Mouse (Mus musculus): Measurements from ENCODE around the gene Plvap.

The Plvap gene

DNA sequence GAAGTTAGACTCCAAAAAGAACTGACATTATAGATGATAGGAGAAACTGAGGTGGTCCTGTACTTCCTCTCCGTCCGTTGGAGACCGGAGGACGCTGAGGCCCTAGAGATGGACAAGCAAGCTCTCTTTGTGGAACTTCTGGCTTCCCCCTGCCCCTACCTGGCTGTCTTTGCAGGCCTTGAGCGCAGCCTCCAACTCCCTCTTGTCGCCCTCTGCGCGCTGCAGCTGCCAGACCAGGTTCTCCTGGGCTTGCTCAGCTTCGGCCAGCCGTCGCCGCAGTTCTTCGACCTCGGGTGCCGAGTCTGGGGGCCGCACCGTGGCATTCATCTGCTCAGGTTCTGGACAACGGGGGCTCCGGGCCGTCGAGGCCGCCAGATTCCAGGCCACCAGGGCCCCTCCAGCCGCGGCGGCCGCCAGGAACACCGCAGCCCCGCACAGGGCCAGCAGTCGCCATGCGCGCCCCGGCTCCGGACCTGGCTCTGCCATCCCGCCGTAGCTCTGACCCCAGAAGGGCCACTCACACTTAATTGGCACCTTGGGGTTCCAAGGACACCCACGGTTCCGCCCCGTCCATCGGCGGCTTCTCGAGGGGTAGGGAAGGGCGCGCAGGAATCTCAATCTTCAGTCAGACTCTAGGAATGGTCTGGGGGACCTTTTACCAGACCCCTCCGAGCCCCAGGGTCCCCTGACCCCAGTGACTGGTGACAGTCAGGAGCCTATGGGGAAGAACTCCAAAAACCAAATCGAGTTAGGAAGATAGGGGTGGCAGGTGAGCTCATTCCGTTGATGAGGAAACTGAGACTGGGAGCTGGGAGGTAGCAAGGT is 13.9 kb upstream of the Plvap start, which contains the start of gene Ccdc194:
Ccdc194 (minus strand) TSS at position 486 of the 825 bp plus-strand sequence.
- DNase-seq: no peak

DNA sequence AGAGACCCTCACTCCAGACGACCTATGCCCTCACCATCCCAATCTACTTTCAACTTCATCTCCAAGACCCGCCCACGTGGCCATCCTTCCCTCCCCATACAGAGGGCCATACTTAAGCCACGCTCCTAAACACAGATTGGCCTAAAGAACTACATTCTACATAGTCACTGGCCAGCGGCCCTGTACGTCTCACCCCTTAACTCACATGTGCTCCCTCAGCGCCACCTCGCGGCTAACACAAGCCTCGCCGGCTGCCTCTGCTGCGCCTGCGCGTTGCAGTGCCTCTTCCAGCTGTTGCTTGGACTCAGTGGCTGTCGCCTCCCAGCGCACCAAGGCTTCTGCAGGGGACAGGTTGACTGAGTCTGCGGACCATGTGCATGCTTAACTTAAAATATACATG is 10.1 kb upstream of the Plvap start:
- DNase-seq: peak; percentile 98

- peak; percentile 83 for DNase-seq
Measured at GRCm38 (mm10) chr8:71519037-71519825, 7.7 kb upstream of the Plvap start.

DNA sequence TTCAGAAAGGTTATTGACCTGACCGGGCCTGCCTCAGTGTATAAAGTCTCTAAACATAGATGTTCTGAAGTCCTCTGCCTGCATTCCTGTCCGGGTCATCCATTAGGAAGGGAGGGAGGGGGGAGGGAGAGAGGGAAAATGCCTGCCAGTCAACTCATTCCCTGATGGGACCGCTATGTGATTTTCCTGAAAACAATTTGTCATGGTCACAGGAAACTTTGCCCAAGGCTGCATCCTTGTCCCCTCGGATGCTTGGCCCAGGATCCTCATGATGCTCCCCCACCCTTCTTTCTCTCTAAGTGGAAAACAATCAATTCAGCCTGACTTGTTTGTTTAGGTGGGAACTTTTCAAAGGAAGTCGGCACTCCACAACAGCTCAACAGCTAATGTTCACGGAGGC is 5.2 kb upstream of the Plvap start:
- DNase-seq: no peak

- DNase-seq: no peak
Measured at GRCm38 (mm10) chr8:71515043-71515442, 3.5 kb upstream of the Plvap start.

DNA sequence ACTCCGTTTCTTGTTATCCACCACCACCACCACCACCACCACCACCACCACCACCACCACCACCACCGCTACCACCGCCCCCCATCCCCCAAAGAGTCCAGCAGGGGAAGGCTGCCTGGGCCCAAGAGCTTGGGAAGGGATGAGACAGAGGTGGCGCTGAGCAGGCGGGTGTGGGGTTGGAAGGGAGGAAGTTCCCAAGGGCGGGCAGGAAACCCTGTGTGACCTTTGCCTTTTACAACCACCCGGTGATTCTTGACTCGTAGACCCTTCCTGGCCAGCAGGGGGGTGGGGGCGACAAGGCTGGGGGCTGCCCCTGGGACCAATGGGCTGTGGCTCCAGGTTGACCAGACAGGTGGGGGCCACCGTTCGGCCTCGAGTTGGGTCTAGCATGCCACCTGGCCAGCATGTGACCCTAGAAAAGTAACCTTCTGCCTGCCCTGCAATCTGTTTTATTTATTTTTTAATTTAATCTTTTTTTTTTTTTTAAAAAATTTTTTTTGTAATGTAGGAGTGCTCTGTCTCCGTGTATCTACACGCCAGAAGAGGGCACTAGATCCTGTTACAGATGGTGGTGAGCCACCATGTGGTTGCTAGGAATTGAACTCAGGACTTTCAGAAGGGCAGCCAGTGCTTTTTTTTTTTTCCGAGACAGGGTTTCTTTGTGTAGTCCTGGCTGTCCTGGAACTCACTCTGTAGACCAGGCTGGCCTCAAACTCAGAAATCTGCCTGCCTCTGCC is 1.6 kb upstream of the Plvap start:
- no peak for DNase-seq

DNA sequence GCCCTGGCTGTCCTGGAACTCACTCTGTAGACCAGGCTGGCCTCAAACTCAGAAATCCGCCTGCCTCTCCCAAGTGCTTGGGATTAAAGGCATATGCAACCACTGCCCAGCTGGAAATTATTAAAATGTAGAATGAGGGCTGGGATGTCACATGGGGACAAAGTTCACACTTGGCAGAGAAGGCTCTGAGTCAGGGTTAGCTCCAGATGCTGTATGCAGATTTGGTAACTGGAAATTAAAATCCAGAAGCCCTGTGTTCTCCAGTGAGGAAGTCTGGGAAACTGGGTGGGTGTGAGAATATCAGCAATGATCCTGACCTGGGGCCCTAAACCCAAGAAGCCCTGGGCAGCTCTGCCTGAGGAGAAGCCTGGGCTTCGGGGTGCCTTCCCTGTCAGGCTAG is 2.2 kb downstream of the Plvap start:
- no peak for DNase-seq

- DNase-seq: peak; percentile 70
Measured at GRCm38 (mm10) chr8:71507589-71508104, 3.9 kb downstream of the Plvap start.

DNA sequence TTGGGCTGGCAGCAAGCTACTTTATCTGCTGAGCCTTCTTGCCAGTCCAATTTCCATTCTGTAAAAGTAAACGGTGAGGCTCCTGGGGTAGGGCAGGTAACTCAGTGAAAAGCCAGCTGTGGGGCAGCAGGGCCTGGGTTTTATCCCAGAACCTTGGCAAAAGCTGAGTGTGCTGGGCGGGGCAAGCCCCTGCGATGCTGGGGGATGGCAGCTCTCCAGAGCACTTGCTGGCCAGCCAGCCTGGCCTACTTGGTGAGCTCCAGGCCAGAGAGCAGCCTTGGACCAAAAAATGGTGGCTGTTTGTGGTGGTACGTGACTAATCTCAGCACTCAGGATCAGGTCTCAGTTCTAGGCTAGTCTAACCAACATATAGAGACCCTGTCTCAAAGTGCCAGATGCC is 5.6 kb downstream of the Plvap start:
- DNase-seq: peak; percentile 46

- no peak for DNase-seq
Measured at GRCm38 (mm10) chr8:71505326-71505725, 6.2 kb downstream of the Plvap start.

DNA sequence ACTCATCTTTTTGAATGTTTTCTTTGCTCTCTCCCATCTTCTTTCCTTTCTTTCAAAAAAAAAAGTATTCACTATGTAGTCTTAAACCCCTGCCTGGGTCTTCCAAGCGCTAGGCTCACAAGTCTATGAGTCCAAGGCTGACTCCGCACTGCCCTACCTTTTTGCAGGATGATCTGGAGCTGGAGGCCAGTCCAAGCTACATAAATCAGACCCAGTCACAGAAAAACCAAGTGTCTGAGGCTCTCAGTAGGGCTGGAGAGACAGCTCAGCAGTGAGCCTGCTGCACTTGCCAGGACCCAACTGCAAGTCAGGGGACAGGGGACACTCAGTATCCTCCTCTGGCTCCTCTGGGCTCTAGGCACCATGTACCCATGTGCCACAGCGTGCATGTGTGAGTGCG is 7.2 kb downstream of the Plvap start:
- DNase-seq: no peak

DNA sequence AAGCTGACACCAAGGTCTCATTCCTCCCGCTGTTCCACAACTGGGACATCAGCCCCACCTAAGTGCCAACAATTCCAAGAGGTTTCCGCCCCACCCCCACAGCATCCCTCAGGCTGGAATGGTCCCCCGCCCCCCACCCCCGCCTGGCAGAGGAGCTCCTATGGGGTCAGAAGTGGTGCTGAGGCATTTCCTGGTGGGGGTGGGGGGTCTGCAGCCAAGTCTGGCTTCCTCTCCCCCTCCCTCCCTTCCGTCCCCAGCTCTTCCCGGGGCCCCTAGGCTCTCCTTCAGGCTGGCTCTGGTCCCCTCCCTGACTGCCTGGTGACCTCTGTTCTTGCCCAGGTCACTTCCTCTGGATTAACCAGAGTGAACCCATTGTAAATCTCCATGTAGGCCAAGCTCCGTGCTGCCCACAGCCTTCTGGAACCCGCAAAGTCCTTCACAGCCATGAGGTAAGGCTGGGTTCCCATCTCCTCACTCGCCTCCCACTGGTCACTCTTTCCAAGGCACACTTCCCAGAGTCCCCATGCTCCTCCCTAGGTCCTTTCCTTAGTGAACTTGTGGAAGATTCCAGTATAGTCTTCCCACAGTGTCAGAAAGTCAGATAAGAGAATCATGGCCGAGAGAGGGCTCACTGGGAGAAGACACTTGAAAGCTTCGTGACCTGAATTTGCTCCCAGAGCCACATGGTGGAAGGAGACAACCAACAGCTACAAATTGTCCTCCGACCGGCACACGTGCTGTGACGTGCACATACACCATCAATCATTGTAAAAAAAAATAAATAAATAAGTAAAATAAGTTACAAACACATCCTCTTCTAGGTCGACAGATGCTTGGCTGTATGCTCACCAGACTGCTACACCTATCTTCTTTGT is 12.5 kb downstream of the Plvap start:
- peak; percentile 58 for DNase-seq

DNA sequence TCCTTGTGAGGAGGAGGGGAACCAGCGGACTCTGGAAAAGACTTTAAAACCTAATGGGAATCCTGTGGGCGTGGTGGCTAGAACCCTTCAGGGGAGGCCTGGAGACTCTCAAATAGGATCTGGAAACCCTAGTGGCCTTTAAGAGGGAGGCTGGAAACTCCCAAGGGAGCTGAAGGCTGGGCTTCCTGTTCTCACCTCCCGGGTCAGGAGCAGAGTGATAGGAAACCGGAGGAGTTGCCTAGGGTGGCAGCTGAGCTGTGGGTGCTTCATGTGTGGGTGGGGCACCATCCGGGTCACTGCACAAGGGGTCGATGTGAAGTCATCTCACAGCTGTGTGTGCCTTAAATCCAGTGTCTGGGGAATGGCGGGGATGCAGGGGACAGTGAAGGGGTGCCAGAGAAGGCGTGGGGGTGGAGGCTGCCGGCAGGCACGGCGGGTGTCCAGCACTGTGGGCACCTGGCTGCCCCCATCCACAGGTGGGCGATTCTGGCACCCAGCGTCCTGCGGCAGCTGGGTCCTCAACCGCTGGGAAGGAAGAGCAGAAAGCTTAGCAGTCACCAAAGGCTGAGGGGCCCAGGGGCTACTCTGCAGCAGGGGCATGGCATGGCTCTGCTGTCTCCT is 13.6 kb downstream of the Plvap start:
- DNase-seq: no peak

- no peak for DNase-seq
Measured at GRCm38 (mm10) chr8:71497077-71497645, 14.4 kb downstream of the Plvap start.

DNA sequence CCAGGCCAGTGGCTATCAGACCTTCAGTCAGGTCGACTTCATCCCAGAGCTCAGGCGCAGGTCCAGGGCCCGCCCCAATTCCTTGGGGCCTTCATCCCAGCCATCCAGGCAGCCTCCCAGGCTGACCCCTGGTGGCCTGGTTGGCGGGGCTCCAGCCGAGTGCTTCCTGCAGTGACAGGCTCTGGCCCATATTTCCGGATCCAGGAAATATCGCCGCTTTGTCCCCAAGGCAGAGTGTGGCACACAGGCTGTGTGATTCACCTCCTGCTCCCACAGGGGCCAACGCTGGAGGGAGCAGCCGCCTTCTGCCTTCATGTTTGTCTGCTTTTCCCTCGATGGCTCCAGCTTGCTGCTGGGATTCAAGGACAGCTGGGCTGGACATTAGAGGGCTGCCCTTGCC is 15.1 kb downstream of the Plvap start:
- peak; percentile 94 for DNase-seq

GRCm38 (mm10) chr8:71495811-71496210 is 15.7 kb downstream of the Plvap start:
- DNase-seq: peak; percentile 33

GRCm38 (mm10) chr8:71495039-71495438 is 16.5 kb downstream of the Plvap start:
- DNase-seq: peak; percentile 91

GRCm38 (mm10) chr8:71488454-71488853 is 23.1 kb downstream of the Plvap start:
- peak; percentile 88 for DNase-seq

- peak; percentile 81 for DNase-seq
Measured at GRCm38 (mm10) chr8:71487691-71488445, 23.7 kb downstream of the Plvap start, which contains the start of gene Gtpbp3. TSS of gene Gtpbp3 (plus strand) at chr8:71488103.

DNA sequence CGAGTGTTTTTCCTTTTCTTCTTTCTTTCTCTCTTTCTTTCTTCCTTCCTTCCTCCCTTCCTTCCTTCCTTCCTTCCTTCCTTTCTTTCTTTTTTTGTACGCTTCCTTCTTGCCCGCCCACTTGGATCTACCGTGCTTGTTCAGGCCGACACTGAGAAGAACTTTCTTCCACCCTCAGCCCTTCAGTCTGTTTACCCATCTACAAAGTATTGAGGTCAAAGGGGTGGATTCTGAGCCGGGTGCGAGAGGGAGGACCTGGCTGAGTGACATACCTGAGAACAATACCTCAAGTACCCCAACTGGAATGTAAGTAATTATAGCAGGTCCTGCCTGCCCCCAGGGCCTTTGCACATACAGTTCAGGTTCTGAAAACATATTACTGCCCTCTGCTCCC is 25.4 kb downstream of the Plvap start:
- no peak for DNase-seq
